In the genomic region with DNA sequence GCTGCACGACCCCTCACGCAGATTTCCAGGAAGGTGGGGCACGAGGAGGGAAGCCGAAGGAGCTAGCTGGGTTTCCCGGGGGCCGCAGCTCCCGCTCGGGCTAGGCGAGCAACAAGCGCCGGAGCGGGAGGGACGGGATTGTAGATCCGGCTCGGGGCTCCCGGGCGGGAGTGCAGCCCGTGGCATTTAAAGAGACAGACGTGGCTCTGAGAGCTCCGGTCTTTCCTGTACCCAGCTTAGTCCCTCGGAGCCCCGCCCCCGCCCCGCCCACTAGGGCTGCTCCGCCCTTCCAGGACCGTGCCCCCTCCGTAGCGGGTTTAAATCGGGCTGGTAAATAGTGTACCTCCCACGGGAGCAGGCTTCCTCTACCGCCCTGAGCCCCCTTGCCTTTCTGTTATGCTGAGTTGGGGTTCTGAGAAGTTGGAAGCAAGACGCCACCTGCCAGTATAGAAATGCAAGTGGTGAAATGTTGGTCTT, we compare ENCODE assay signal across 8 mouse cellular contexts. TPM values are rescaled to one million over a fixed set of nuclear protein-coding genes. Genes with fewer than 3 reads are reported as not detected.
DNase-seq lines count a peak whose midpoint lies in the region; ATAC-seq and TF ChIP-seq lines count a peak whose summit lies in the region.

No protein-coding gene starts in this region.

- peaks cover 9% of the 10 kb centered on the region; the same call in 1 of the 2 replicates for H3K27me3 ChIP-seq in forebrain, embryonic 13.5 days
- peaks cover 11% of the 10 kb centered on the region for H3K27me3 ChIP-seq in liver, embryonic 16.5 days (ENCODE audit: control insufficient read depth, insufficient read depth, low read depth, low read length)
- H3K27me3 ChIP-seq in neural tube, embryonic 12.5 days (replicated peaks), result no peaks in the 10 kb centered on the region
- H3K27me3 ChIP-seq in stomach, postnatal 0 days (ENCODE audit: control insufficient read depth, insufficient read depth, low read length), result no peaks in the 10 kb centered on the region

- intact Hi-C loops in heart, postnatal 10 days (cut with DNase I), result loop anchor here (2.0 to 5.0 kb wide), 4 partner anchors 14 to 273 kb away; no protein-coding TSS in a partner anchor

- no peak for TF ChIP-seq EP300 in stomach, postnatal 0 days (optimal IDR thresholded peaks at IDR 0.05)

- peak overlapping the region; percentile 31; the same call in 1 of the 2 replicates for H3K27ac ChIP-seq in forebrain, embryonic 13.5 days
- peak overlapping the region; percentile 77 for H3K27ac ChIP-seq in liver, embryonic 16.5 days (ENCODE audit: low read length)
- H3K27ac ChIP-seq in neural tube, embryonic 12.5 days, result no peak overlapping the region
- H3K27ac ChIP-seq in stomach, postnatal 0 days (replicated peaks), result peak overlapping the region; percentile 98

- H3K9me3 ChIP-seq in forebrain, embryonic 13.5 days (replicated peaks), result no peaks in the 10 kb centered on the region
- H3K9me3 ChIP-seq in liver, embryonic 16.5 days (replicated peaks; ENCODE audit: control insufficient read depth, low read length), result no peaks in the 10 kb centered on the region
- no peaks in the 10 kb centered on the region for H3K9me3 ChIP-seq in neural tube, embryonic 12.5 days
- H3K9me3 ChIP-seq in stomach, postnatal 0 days (ENCODE audit: control insufficient read depth, low read length), result no peaks in the 10 kb centered on the region

- H3K4me3 ChIP-seq in forebrain, embryonic 13.5 days, result peak overlapping the region; percentile 66
- H3K4me3 ChIP-seq in liver, embryonic 16.5 days (ENCODE audit: low read depth, low read length), result peak overlapping the region; percentile 69
- peak overlapping the region; percentile 61 for H3K4me3 ChIP-seq in neural tube, embryonic 12.5 days
- H3K4me3 ChIP-seq in stomach, postnatal 0 days (ENCODE audit: low read depth, low read length), result peak overlapping the region; percentile 75

- peaks cover 25% of the 10 kb centered on the region for H3K4me1 ChIP-seq in forebrain, embryonic 13.5 days
- peaks cover 5% of the 10 kb centered on the region for H3K4me1 ChIP-seq in liver, embryonic 16.5 days (ENCODE audit: control insufficient read depth, low read depth, low read length)
- H3K4me1 ChIP-seq in neural tube, embryonic 12.5 days, result peaks cover 18% of the 10 kb centered on the region
- no peaks in the 10 kb centered on the region for H3K4me1 ChIP-seq in stomach, postnatal 0 days (replicated peaks; ENCODE audit: control insufficient read depth, insufficient read depth)

- DNase-seq in CD4-positive, CD25-positive, alpha-beta regulatory T cell, adult 2 months (ENCODE audit: low read depth, low spot score), result peak; percentile 91
- peak; percentile 73 for DNase-seq in c-Kit-positive CD71-positive TER-119-positive erythroid progenitor cells, embryonic 14.5 days (ENCODE audit: low spot score)
- DNase-seq in heart, postnatal 10 days, result peak; percentile 89 to 90
- peak; percentile 61 for DNase-seq in large intestine, adult 2 months (ENCODE audit: low read depth, low spot score)
- DNase-seq in stomach, postnatal 0 days (ENCODE audit: low spot score), result peak; percentile 95

- under 1% methylated on average over 32 of the region's 32 CpGs for whole genome bisulfite sequencing in forebrain, embryonic 13.5 days
- WGBS in large intestine, adult 2 months, result under 1% methylated on average over 32 of the region's 32 CpGs
- WGBS in liver, embryonic 16.5 days (ENCODE audit: insufficient replicate concordance), result 0% methylated on average over 32 of the region's 32 CpGs
- 1% methylated on average over 32 of the region's 32 CpGs for WGBS in neural tube, embryonic 12.5 days
- WGBS in stomach, postnatal 0 days, result under 1% methylated on average over 32 of the region's 32 CpGs

- peak; percentile 51 for TF ChIP-seq CTCF in stomach, postnatal 0 days (IDR thresholded peaks at IDR 0.05; ENCODE audit: low read depth)

- H3K4me2 ChIP-seq in forebrain, embryonic 13.5 days, result peak overlapping the region; percentile 100
- H3K4me2 ChIP-seq in liver, embryonic 16.5 days (ENCODE audit: low read depth, low read length), result peak overlapping the region; percentile 74
- H3K4me2 ChIP-seq in neural tube, embryonic 12.5 days (replicated peaks), result peak overlapping the region; percentile 99
- H3K4me2 ChIP-seq in stomach, postnatal 0 days (replicated peaks; ENCODE audit: low read depth), result peak overlapping the region; percentile 98

- peak overlapping the region; percentile 74 for H3K9ac ChIP-seq in forebrain, embryonic 13.5 days
- H3K9ac ChIP-seq in liver, embryonic 16.5 days (ENCODE audit: low read depth, low read length), result peak overlapping the region; percentile 67
- peak overlapping the region; percentile 62 for H3K9ac ChIP-seq in neural tube, embryonic 12.5 days
- peak overlapping the region; percentile 87 for H3K9ac ChIP-seq in stomach, postnatal 0 days (ENCODE audit: low read length)

- peak; percentile 94 for ATAC-seq in forebrain, embryonic 13.5 days
- peak; percentile 89 for ATAC-seq in liver, embryonic 16.5 days (ENCODE audit: low read depth)
- ATAC-seq in neural tube, embryonic 12.5 days (ENCODE audit: low FRiP score, low read depth), result peak; percentile 81
- peak; percentile 94 for ATAC-seq in stomach, postnatal 0 days (ENCODE audit: low FRiP score, low TSS enrichment)

- H3K36me3 ChIP-seq in forebrain, embryonic 13.5 days (ENCODE audit: poor library complexity, severe bottlenecking), result no peaks in the 10 kb centered on the region
- H3K36me3 ChIP-seq in liver, embryonic 16.5 days (ENCODE audit: control insufficient read depth, insufficient read depth), result no peaks in the 10 kb centered on the region
- H3K36me3 ChIP-seq in neural tube, embryonic 12.5 days, result no peaks in the 10 kb centered on the region
- no peaks in the 10 kb centered on the region for H3K36me3 ChIP-seq in stomach, postnatal 0 days (ENCODE audit: control insufficient read depth, insufficient read depth, low read length)

RNA-seq across cellular contexts. Expression of gene Fam84b, which starts 28.8 kb away (rescaled TPM):
- 8.0 and 10.6 TPM in 2 replicates for polyA plus RNA-seq in forebrain, embryonic 13.5 days (2015; fragmentation: Nextera tagmentation; extraction: Ambion mirVana)
- 10 to 100 TPM in 1 of 2 experiments, 1 to 10 TPM in 1; 6.7 to 10.5 TPM for total RNA-seq in heart, postnatal 10 days (2021)
- 10.9 and 18.4 TPM in 2 replicates for polyA plus RNA-seq in large intestine, adult 2 months (2012; rRNA removed)
- polyA plus RNA-seq in liver, embryonic 16.5 days (2015; fragmentation: Nextera tagmentation; extraction: Ambion mirVana), result 3.0 and 3.8 TPM in 2 replicates
- 9.7 and 11.5 TPM in 2 replicates for polyA plus RNA-seq in neural tube, embryonic 12.5 days (2016; fragmentation: Nextera tagmentation; extraction: Ambion mirVana)
- 13.6 and 15.3 TPM in 2 replicates for polyA plus RNA-seq in stomach, postnatal 0 days (2015; fragmentation: Nextera tagmentation; extraction: Ambion mirVana)
